Mouse (Mus musculus) limb, embryonic 15.5 days (tissue): ENCODE measurements around the gene Gm8300. TPM values are rescaled to one million over a fixed set of nuclear protein-coding genes. Genes with fewer than 3 reads are reported as not detected.
"Not testable (repeated sequence)": the region's sequence is repeated elsewhere in the genome, so short reads cannot be mapped to it uniquely, and the experiment has no call there.

Experiments
- ATAC-seq: fragments of 200-750 bp; cut with Nextera tagmentation; 2 replicates; pipeline ENCODE4 v1.8.0; 2017; ENCODE audit warnings: low read depth, moderate TSS enrichment; ENCODE audit not compliant: insufficient number of reproducible peaks, low FRiP score, low TSS enrichment
- H3K27ac ChIP-seq: fragments of 300-500 bp; sonication (generic); 2 replicates; pipeline ENCODE4 v1.5.1; 2015; ENCODE audit warnings: moderate library complexity, mild to moderate bottlenecking, inconsistent platforms
- H3K27me3 ChIP-seq: fragments of 300-500 bp; sonication (generic); 2 replicates; pipeline ENCODE4 v1.6.1; 2015; ENCODE audit warnings: inconsistent platforms
- H3K36me3 ChIP-seq: fragments of 300-500 bp; sonication (generic); 2 replicates; pipeline ENCODE4 v1.6.1; 2015; ENCODE audit warnings: inconsistent platforms
- H3K4me1 ChIP-seq: fragments of 300-500 bp; sonication (generic); 2 replicates; pipeline ENCODE4 v1.6.1; 2015; ENCODE audit warnings: inconsistent platforms
- H3K4me2 ChIP-seq: fragments of 300-500 bp; sonication (generic); 2 replicates; pipeline ENCODE4 v1.6.1; 2015; ENCODE audit warnings: mild to moderate bottlenecking, inconsistent platforms
- H3K4me3 ChIP-seq: fragments of 300-500 bp; sonication (generic); 2 replicates; pipeline ENCODE4 v1.5.1; 2015; ENCODE audit warnings: mild to moderate bottlenecking, inconsistent platforms
- H3K9ac ChIP-seq: fragments of 300-500 bp; sonication (generic); 2 replicates; pipeline ENCODE4 v1.6.1; 2015; ENCODE audit warnings: inconsistent platforms
- H3K9me3 ChIP-seq: fragments of 300-500 bp; sonication (generic); 2 replicates; pipeline ENCODE4 v1.6.1; 2016; ENCODE audit warnings: inconsistent platforms
- WGBS: fragments of 180-500 bp; shearing (Covaris S2); methylation state at CpG from one replicate; pipeline ENCODE4 v1.1.7; 2015; 5-methylcytosine and 5-hydroxymethylcytosine counted together
- polyA plus RNA-seq: library from polyadenylated mRNA; unstranded; fragments of >200 nt; fragmentation: Nextera tagmentation; extraction: Ambion mirVana; gene quantifications from 2 replicates; pipeline ENCODE4 v1.2.1, GENCODE M21; 2015

Gm8300 gene
- polyA plus RNA-seq, result not detected in 2 replicates

DNA sequence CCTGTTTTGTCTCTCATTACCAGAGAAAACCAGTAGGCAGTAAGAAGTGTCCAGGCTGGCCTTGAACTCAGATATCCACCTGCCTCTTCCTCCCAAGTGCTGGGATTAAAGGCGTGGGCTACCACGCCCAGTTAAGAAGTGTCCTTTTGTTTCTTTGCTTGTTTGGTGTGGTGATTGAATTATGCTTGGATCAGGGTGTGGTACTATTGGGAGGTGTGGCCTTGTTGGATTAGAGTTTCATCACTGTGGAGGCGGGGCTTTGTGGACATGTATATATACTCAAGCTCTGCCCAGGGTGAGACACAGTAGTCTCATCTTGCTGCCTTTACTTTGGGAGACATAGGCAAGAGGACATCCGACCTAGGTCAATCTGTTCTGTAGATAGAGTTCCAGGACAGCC lies at the start of gene Gm8300:
Gene Gm8300, plus strand, starts transcription at position 301 of the 400 bp plus-strand sequence.
- H3K9ac ChIP-seq, H3K4me1 ChIP-seq, H3K9me3 ChIP-seq, H3K4me3 ChIP-seq, H3K36me3 ChIP-seq, H3K4me2 ChIP-seq, H3K27me3 ChIP-seq, H3K27ac ChIP-seq, ATAC-seq: not testable (repeated sequence)
- 85% methylated on average over 4 of the region's 4 CpGs for WGBS

- Histone ChIP-seq H3K4me2 (no peak overlapping the region), H3K4me1 (no peaks in the 10 kb centered on the region), H3K27ac (no peak overlapping the region), H3K9ac (no peak overlapping the region), H3K9me3 (no peaks in the 10 kb centered on the region), H3K36me3 (peaks cover 76% of the 10 kb centered on the region), H3K27me3 (no peaks in the 10 kb centered on the region), H3K4me3 (no peak overlapping the region)
- ATAC-seq, result no peak
- WGBS, result 86% methylated on average over 6 of the region's 6 CpGs
Measured at GRCm38 (mm10) chr12:87464678-87465297, 49.3 kb upstream of the Gm8300 start.

DNA sequence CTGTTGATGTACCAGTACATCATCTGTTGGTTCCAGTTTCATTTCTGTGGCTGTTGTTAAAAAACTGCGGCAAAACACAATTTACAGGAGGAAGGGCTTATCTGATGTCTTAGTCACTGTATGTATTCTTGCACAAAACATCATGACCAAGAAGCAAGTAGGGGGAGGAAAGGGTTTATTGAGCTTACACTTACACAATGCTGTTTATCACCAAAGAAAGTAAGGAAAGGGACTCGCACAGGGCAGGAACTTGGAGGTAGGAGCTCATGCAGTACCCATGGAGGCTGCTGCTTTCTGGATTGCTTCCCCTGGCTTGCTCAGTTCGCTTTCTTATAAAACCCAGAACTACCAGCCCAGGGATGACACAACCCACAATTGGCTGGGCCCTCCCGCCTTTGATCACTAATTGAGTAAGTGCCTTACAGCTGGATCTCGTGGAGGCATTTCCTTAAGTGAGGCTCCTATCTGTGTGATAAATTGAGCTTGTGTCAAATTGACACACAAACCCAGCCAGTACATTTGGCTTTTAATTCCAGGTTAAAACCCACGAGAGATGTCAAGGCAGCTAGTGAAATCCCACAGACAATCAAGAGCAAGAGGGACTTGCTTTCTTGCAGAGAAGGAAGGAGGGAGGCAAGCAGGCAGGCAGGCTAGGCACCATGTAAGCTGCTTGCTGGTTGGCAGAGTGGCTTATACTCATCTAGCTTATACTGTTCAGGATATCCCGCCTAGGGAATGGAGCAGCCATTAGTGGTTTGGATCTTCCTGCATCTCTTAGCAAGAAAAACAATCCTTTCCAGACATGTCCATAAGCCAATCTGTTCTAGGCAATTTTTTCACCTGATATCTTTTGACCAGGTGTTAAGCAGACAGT lies 43.6 kb upstream of the Gm8300 start:
- 40% methylated on average over 7 of the region's 7 CpGs for WGBS
- no peak overlapping the region for H3K27ac ChIP-seq
- peaks cover 11% of the 10 kb centered on the region for H3K4me1 ChIP-seq
- no peaks in the 10 kb centered on the region for H3K27me3 ChIP-seq
- no peak for ATAC-seq
- peak overlapping the region; percentile 47 for H3K4me2 ChIP-seq
- H3K4me3 ChIP-seq, result peak overlapping the region; percentile 79
- H3K9ac ChIP-seq, result no peak overlapping the region
- H3K9me3 ChIP-seq, result no peaks in the 10 kb centered on the region
- H3K36me3 ChIP-seq, result peaks cover 25% of the 10 kb centered on the region

DNA sequence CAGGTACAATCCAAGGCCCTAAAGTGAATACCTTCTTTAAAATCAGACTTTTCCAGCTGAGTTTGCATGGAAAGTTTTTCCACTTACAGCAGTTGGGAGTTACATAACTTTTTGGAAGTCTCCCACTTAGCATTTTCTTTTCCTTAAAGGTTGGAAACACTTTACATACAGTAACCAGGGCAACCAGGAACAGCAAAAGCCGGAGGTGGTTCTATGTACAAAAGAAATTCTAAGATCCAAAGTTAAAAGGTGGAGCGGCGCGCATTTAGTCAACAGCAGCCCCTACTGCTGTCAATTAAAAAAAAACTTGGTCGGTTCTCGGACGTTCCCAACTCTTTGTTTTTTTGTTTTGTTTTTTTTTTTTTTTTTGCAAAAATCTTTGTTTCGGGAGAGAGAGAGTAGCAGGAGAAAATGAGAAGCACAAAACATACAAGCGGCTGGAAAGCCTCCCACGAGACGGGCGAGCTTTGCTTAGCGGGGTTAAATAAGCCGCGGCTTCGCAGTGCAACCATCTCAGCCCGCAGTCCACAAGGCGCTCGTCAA lies 42.6 kb upstream of the Gm8300 start:
- Histone ChIP-seq H3K4me2 (peak overlapping the region; percentile 47), H3K4me3 (peak overlapping the region; percentile 79), H3K9ac (peak overlapping the region; percentile 87), H3K27me3 (no peaks in the 10 kb centered on the region), H3K4me1 (peaks cover 11% of the 10 kb centered on the region), H3K9me3 (no peaks in the 10 kb centered on the region), H3K27ac (peak overlapping the region; percentile 93), H3K36me3 (peaks cover 19% of the 10 kb centered on the region)
- ATAC-seq, result no peak
- under 1% methylated on average over 19 of the region's 19 CpGs for WGBS

DNA sequence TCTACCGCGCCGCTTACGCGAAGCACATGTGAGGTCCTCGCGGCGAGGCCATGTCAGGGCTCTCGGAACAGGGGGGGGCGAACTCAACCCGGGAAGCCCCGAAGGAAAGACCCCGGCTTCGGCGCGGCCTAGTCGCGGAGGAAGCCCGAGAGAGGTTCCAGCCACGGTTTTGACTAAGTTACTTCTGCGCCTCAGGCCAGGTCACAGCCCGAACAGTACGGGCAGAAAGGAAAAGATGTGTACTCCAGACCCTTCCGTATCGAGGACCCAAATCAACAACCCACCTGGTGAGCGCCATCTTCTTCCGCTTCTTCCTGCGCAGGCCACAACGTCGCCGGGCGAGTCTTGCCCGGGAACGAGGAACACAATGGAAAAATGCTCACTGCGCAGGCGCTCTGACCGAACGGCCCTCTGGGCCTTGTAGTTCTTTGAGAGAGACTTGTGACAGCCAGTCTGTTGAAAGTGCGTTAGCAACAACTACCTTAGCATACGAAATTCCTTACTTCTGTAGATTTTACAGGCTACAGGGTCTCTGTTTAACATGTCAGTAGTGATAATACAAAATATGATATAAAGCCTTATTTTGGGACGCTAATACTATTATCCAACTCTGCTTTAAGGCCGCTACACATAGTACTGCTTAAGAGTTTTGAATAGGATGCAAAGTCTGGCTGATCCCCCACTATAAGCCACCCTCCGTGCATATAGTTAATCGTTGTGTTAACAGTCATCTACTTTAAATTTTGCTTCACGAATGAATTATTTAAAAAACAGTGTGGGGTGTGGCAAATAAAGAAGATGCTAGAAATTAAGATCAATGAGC lies 41.9 kb upstream of the Gm8300 start, which contains the start of gene Snw1:
Gene Snw1, minus strand, starts transcription at position 311 of the 823 bp plus-strand sequence.
- WGBS, result 3% methylated on average over 45 of the region's 45 CpGs
- ATAC-seq, result peak; percentile 91
- Histone ChIP-seq H3K4me2 (peak within 1 kb of the TSS; percentile 47), H3K4me1 (peaks cover 11% of the 10 kb centered on the region), H3K36me3 (peaks cover 13% of the 10 kb centered on the region), H3K9me3 (no peaks in the 10 kb centered on the region), H3K27me3 (no peaks in the 10 kb centered on the region), H3K4me3 (peak within 1 kb of the TSS; percentile 79), H3K9ac (peak within 1 kb of the TSS; percentile 87), H3K27ac (peak within 1 kb of the TSS; percentile 93)

- no peak for ATAC-seq
- peaks cover 11% of the 10 kb centered on the region for H3K4me1 ChIP-seq
- 74% methylated on average over 3 of the region's 3 CpGs for WGBS
Measured at GRCm38 (mm10) chr12:87474756-87475155, 39.4 kb upstream of the Gm8300 start.

DNA sequence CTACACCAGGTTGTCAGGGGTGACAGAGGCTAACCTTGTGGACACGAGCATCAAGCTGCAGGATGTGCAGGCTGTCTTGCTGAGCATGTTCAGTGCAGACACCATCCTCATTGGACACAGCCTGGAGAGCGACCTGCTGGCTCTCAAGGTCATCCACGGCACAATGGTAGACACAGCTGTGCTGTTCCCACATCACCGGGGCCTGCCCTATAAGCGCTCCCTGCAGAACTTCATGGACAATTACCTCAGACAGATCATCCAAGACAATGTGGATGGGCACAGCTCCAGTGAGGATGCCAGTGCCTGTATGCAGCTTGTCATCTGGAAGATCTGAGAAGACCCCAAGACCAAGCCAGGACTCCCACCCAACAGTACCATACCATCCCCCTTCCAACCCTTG lies 31.6 kb upstream of the Gm8300 start:
- peak; percentile 61; the same call in 1 of the 2 replicates for ATAC-seq
- 87% methylated on average over 5 of the region's 5 CpGs for WGBS

More at GRCm38 (mm10) chr12:87474756-87475155, 39.4 kb upstream of the Gm8300 start:
- H3K27ac ChIP-seq, result no peak overlapping the region
- H3K36me3 ChIP-seq, result no peaks in the 10 kb centered on the region
- no peaks in the 10 kb centered on the region for H3K27me3 ChIP-seq
- no peaks in the 10 kb centered on the region for H3K9me3 ChIP-seq
- no peak overlapping the region for H3K9ac ChIP-seq
- H3K4me2 ChIP-seq, result no peak overlapping the region
- no peak overlapping the region for H3K4me3 ChIP-seq

DNA sequence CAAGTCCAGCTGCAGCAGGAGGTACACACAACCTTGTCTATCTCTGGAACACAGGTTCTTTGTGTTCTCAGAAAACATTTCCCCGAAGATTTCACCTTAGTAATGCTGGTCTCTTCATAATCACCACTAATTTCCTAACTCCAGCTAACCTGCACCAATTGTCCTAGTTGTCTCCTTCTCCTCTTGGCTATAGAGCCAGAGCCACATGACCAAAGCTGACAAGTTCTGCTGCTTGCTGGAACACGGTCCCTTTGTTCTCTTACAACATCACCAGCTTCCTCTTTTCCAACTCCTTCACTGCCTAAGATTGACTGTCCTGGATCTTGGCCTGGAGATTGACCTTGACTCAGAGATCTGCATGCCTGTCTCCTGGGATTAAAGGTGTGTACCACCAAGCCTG lies 25.4 kb upstream of the Gm8300 start:
- H3K27me3 ChIP-seq, H3K36me3 ChIP-seq, H3K4me2 ChIP-seq, ATAC-seq, H3K4me3 ChIP-seq, H3K27ac ChIP-seq, H3K9me3 ChIP-seq, H3K9ac ChIP-seq, H3K4me1 ChIP-seq: not testable (repeated sequence)
- 61% methylated on average over 2 of the region's 2 CpGs for WGBS

More for the DNA sequence above, 31.6 kb upstream of the Gm8300 start:
- not testable (repeated sequence) for H3K36me3 ChIP-seq, H3K27ac ChIP-seq, H3K9me3 ChIP-seq, H3K4me2 ChIP-seq, H3K27me3 ChIP-seq, H3K4me1 ChIP-seq, H3K9ac ChIP-seq, H3K4me3 ChIP-seq

DNA sequence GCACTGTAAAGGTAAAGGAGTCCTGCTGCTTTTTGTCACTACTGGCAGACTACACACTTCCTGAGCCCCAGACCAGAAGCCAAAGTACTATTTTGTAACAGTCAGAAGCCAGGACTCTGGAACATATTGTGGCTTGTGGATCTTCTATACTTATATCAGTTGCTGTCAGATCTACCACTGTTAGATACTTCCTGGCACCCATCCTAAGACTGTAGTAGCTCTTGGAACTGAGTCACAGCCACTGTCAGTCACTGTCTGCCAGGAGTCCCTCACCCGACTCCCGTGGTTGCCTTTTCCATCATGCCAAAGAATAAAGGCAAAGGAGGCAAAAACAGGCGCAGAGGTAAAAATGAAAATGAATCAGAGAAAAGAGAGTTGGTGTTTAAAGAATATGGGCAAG lies 19.7 kb upstream of the Gm8300 start, which contains the start of gene Gm5788:
Gene Gm5788, plus strand, starts transcription at position 301 of the 400 bp plus-strand sequence.
- H3K36me3 ChIP-seq, H3K27me3 ChIP-seq, H3K4me1 ChIP-seq, H3K4me2 ChIP-seq, H3K9ac ChIP-seq, H3K4me3 ChIP-seq, H3K27ac ChIP-seq, ATAC-seq, H3K9me3 ChIP-seq: not testable (repeated sequence)
- 93% methylated on average over 3 of the region's 3 CpGs for WGBS

GRCm38 (mm10) chr12:87519616-87520015 lies 5.5 kb downstream of the Gm8300 start:
- not testable (repeated sequence) for H3K27me3 ChIP-seq, ATAC-seq, H3K9ac ChIP-seq, H3K4me2 ChIP-seq, H3K4me3 ChIP-seq, H3K27ac ChIP-seq, H3K4me1 ChIP-seq, H3K9me3 ChIP-seq, H3K36me3 ChIP-seq
- 66% methylated on average over 3 of the region's 3 CpGs for WGBS

DNA sequence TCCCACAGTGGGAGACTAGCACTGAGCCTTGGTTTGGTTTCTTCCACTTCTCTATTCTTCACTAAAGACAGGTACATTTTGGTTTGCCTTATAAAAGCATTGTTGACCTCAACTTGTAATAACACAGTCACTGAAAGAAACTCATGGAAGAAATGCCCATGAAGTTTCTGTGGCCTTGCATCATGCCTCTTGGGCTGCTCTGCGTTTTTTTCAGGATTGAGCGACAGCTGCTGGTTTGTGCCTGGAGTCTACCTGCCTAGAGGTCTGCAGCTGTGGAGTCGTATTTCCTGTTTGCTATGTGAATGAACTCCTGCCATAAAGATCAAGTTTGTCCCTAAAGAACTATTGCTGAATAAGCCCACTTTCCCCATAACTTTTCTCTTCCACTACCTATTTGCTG lies 29.8 kb downstream of the Gm8300 start:
- WGBS, result 65% methylated on average over 3 of the region's 3 CpGs
- Histone ChIP-seq H3K27me3 (no peaks in the 10 kb centered on the region), H3K27ac (no peak overlapping the region), H3K36me3 (no peaks in the 10 kb centered on the region), H3K9ac (no peak overlapping the region), H3K4me2 (no peak overlapping the region), H3K9me3 (no peaks in the 10 kb centered on the region), H3K4me3 (no peak overlapping the region), H3K4me1 (no peaks in the 10 kb centered on the region)
- ATAC-seq, result no peak
